Mouse (Mus musculus): ENCODE measurements around the gene Uqcrq.
A peak's percentile ranks its signal among the peaks of the same experiment; 100 is the strongest.
"Not testable (repeated sequence)": the region's sequence is repeated elsewhere in the genome, so short reads cannot be mapped to it uniquely, and the experiment has no call there.

The Uqcrq gene

DNA sequence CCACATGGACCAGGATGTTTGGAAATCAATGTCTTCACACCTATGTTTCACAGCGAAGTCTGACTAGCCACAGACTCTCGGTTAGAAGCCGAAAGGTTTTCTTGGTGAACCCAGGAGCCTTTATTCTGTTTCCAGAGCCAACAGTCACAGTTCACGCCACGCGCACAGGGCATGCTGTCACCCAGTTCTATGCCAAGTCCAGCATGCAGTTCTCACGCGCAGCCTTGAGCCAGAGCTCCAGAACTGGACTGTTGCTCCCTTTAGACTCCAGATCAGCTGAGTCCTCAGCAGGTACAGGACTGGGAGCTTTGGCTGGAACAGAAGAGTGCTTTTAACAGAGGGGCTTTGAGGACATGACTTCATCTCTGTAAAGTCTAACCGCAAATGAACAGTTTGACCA lies 21.8 kb upstream of the Uqcrq start:
- DNase-seq (ENCODE audit: low read depth, low spot score) = no peak

- DNase-seq (ENCODE audit: low read depth, low spot score) = no peak
These were observed 20.7 kb upstream of the Uqcrq start for GRCm38 (mm10) chr11:53451361-53451760.

GRCm38 (mm10) chr11:53450070-53450705 lies 19.6 kb upstream of the Uqcrq start:
- DNase-seq (ENCODE audit: low read depth, low spot score) = peak; percentile 53

GRCm38 (mm10) chr11:53448529-53448928 lies 17.9 kb upstream of the Uqcrq start:
- DNase-seq (ENCODE audit: low read depth, low spot score) = no peak

- DNase-seq (ENCODE audit: low read depth, low spot score) = no peak
These were observed 17.4 kb upstream of the Uqcrq start for GRCm38 (mm10) chr11:53447996-53448395.

- no peak for DNase-seq (ENCODE audit: low read depth, low spot score)
These were observed 15.6 kb upstream of the Uqcrq start for GRCm38 (mm10) chr11:53446183-53446582.

DNA sequence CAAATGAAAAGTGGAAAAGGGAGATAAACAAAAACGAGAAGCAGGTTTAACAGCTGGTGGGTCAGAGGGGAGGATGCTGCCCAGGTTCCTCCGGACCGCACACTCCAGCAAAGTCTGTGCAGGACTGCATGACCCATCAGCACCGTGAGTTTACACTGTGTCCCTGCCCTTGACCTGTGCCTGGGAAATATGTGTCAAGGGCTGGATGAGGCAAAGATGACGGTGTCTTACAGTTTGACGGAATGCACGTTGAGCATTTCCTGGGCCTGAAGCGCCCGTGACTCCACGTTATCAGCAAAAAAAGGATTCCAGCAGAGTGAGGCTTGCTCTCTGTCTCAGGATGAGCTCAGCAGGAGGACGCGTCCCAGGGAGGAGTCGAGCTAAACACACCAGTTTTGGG lies 14.9 kb upstream of the Uqcrq start:
- no peak for DNase-seq (ENCODE audit: low read depth, low spot score)

DNA sequence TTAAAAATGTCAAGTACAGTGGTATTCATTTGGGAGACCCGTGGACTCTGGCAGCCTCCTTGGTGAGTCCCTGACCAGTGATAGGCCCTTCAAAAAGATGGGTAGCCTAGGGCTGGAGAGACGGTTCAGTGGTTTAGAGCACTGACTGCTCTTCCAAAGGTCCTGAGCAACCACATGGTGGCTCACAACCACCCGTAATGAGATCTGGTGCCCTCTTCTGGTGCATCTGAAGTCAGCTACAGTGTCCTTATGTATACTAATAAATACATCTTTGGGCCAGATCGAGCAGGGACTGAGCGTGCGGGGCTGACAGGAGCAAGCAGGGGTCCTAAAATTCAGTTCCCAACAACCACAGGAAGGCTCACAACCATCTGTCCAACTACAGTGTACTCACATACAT lies 13.2 kb upstream of the Uqcrq start:
- DNase-seq (ENCODE audit: low read depth, low spot score) = peak; percentile 51

DNA sequence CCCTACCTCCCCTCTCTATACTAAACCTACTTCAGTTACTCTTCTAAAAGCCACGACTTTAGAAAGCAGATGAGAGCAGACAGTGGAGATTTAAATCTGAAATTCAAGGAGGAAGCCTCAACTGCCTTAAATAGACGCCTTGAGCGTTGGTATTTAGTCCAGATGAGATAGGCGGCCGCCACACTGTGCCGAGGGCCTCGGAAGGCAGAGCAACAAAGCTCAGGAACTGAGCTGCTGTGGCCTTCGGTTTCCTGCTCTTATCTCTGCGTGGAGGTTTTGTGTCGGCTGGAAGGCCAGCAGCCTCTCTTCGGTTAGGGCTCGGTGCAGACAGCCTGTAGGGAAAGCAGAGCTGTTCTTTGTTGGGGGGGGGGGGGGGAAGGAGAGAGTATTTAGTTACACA lies 11.3 kb upstream of the Uqcrq start:
- DNase-seq (ENCODE audit: low read depth, low spot score) = peak; percentile 60

- no peak for DNase-seq (ENCODE audit: low read depth, low spot score)
These were observed 5.7 kb upstream of the Uqcrq start for GRCm38 (mm10) chr11:53436338-53436737.

- no peak for DNase-seq (ENCODE audit: low read depth, low spot score)
These were observed 4.9 kb upstream of the Uqcrq start for GRCm38 (mm10) chr11:53435504-53435903.

DNA sequence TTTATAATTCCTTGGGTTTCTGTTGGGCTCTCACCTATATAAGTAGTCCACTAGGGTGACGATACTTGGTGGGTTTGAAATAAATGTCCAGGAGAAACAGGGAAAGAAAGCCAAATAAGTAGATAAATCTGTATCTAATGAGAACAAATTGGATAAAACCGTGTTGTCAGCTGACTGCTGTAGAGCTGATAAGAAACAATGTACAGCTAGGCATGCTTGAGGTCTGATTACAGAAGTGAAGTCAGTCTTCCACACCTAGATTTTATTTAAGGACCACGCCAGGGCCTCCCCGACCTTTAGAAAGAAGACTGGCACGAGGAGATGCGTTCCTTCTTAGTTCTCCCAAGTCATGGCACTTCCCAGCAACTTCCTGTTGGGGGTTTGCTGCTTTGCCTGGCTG lies 2.4 kb upstream of the Uqcrq start:
- no peak for DNase-seq (ENCODE audit: low read depth, low spot score)

DNA sequence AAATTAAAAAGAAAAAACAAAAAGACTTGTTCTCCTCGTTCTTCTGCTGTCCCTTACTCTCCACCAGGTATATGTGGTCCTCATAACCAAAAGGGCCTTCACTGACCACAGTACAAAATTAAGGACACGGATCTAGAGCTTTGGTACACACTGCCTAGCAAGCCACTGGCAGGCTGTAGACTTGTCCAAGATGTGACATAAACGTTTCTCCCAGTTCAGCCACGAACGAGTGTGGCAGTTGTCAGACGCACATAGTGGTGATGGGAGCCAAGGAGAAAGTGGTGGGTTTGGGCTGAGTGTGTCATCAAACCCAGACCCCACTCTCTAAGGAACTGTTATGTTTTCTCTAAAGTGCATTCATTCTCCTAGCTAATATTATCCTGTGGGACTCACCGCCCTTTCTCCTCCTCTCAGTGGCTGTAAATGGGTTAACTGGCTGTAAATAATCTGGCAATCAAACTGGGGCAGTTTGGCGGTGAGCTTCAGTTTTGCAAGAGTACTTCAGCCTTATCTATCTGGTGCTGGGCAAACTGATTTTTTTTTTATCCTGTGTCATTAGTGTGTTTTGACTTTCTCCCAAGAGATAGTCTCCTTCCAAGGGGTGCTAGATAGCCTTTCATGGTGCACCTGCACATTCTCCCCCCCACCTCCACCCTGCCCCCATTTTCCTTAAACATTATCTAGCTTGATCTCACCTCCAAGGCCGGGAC lies 871 bp upstream of the Uqcrq start:
- no peak for DNase-seq (ENCODE audit: low read depth, low spot score)

DNA sequence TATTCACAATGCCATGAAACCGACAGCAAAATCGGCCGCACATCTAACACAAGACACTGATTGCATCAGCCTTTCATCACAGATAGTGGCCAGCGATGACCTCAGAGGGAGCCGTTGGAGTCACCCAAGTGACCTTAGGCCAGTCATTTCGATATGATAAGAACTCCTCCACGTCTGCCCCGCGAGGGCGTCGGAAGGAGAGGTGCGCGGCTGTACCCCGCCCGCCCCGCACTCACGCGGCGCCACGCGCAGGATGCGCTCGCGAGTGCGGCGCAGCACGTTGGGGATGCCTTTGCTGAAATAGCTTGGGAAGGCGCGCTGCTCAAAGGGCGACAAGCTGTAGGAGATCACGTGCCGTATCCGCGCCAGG lies 346 bp downstream of the Uqcrq start:
- DNase-seq (ENCODE audit: low read depth, low spot score) = no peak

DNA sequence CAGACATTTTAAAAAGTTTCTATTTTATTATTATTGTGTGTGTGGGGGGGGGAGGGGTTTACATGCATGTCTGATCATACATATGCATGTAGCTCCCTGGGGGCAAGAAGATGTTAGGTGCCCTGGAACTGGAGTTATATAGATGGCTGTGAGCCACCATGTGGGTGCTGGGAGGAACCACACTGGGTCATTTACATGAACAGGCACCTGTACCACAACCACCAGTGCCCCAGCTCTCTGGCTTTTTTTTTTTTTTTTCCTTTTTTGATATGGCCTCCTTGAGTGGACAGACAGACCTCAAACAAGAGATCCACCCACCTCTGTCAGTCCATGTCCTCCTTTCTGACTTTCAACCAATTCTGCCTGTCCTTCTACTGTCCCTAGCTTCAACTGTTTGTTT lies 1.4 kb downstream of the Uqcrq start:
- no peak for DNase-seq (ENCODE audit: low read depth, low spot score)

DNA sequence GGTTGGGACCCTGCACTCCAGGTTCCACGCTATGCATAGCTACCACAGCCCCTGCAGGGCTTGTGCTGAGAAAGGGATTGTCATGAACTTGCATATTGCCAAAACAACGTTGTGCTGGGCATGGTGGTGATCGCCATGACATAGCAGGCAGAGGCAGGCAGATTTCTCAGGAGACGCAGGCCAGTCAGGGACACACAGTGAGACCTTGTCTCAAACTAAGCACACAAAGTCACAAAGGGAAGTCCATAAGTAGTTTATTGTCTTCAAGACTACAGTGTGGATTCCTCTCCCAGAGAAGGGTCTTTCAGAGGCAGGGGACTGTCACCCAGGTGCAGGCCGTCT lies 1.9 kb downstream of the Uqcrq start:
- DNase-seq (ENCODE audit: low read depth, low spot score) = no peak

DNA sequence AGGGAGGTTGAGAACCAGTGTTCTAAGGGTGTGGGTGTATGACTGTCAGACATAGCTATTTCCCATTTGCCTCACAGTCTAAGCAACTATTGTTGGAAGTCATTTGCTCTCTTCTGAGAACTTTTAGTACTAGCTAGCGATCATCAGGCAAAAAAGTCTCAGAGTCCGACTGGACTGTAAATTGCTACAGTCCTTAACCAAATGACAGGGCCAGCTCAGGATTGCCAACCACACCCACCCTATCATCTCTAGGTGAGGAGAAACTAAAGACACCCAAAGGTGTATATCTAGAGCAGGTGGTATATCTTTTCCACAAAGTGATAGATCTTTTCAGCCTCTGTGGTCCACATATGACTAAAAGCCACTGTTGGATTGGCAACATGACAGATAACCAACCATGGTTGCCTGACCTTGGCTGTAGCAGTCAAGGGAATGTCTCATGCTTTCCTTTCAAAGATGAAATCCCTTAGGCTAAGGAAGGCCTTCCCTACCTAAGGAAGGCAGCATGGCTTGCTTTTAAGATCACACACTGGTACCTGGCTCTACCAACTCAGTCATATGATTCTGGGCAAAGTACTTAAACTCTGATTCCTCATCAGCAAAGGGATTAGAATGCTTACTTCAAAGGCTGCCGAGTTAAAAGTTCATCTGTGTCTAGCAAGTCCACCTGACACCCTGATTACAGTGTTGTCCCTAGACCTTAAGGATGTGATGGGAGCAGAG lies 2.5 kb downstream of the Uqcrq start:
- no peak for DNase-seq (ENCODE audit: low read depth, low spot score)

GRCm38 (mm10) chr11:53426914-53427313 lies 3.7 kb downstream of the Uqcrq start:
- not testable (repeated sequence) for DNase-seq (ENCODE audit: low read depth, low spot score)

DNA sequence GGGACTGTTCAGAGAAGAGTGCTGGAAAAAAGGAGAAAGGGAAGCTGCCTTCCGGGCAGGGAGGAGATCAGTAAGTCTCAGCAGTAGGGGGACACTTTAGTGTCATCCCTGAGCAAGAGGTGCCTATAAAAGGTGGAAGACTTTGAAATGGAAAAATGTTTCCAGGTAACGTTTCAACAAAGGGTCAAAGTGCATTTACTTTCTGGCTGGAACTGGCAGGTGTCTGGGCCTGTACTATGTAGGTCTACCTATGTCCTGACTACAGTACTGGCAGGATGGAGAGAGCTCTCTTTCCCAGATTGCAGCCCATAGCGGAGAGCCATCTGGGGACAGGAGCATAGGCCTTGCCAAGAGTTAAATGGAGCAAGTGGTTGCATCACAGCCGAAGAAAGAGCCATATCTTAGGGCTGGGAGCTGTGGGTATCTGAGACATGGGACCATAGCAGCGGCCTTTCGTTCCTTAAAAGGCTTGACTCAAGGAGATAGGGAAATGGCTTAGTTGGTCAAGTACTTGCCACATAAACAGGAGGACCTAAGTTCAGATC lies 4.8 kb downstream of the Uqcrq start:
- no peak for DNase-seq (ENCODE audit: low read depth, low spot score)

GRCm38 (mm10) chr11:53425251-53425650 lies 5.4 kb downstream of the Uqcrq start:
- DNase-seq (ENCODE audit: low read depth, low spot score) = no peak

- DNase-seq (ENCODE audit: low read depth, low spot score) = no peak
These were observed 5.8 kb downstream of the Uqcrq start for GRCm38 (mm10) chr11:53424826-53425225.

DNA sequence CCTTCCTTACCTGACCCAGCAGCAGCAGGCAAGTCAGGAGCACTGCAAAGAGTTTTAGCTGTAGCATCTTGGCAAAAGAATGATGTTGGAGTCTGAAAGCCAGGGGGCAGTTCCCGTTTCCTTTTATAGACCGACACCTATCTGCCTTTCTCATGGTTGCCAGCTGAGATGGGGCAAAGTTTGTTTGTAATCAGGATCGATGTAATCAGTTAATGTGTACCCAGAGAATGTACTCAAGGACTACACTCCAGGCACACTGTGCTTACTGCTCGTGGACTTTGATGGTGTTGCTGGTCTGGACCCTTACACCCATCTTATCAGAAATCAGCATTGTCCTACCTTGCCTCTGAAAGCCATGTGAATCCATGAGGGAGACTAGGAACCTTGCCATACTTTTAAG lies 7.6 kb downstream of the Uqcrq start, which contains the start of gene Leap2:
Gene Leap2, minus strand, starts transcription at position 135 of the 400 bp plus-strand sequence.
- no peak for DNase-seq (ENCODE audit: low read depth, low spot score)

DNA sequence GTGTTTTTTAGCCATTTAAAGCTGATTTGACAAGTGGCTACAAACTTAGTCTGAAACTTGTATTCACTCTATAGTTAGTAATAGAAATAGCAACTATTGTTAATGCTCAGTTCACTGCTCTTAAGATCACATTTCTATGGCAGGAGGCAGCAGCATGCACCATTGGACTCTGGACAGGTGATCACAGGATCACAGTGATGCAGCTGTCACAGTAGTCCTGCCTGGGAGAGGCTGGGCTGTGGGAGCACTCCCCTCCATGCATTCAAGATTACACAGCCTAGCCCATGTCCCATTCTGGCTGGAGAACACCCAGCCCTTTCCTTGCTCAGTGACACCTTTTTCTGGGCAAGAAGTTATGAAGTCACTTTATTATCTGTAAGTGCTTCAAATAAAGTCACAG lies 12.6 kb downstream of the Uqcrq start:
- DNase-seq (ENCODE audit: low read depth, low spot score) = no peak

Data from CD4-positive helper T cell, adult 2 months (primary cell).